Mouse (Mus musculus): Measurements from ENCODE around the gene Mars.

DNA sequence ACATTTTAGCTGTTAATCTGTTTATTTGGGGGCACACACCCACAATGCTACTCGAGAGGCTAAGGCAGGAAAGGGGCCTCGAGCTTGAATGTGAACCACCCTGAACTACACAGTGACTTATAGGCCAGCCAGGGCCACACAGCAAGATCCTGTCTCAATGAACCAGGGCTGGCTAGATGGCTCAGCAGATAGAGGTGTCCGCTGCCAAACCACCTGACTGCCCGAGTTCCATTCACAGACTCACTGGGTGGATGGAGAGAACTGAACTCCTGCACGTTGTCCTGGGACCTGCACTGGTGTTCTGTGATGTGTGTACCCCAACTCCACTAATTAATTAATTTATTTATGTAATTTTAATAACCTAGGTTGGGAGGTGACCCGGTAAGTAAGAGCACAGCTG lies 53.8 kb downstream of the Mars start:
- TF ChIP-seq CTCF (IDR thresholded peaks at IDR 0.05; ENCODE audit: borderline replicate concordance, control insufficient read depth, extremely low read depth, insufficient read depth, low read length, poor library complexity): no peak
- TF ChIP-seq POLR2A (IDR thresholded peaks at IDR 0.05; ENCODE audit: control insufficient read depth, extremely low read depth, insufficient read depth, low read length, poor library complexity): no peak

Measured in thymus, adult 2 months (tissue).